Mouse (Mus musculus) c-Kit-positive CD71-positive TER-119-positive erythroid progenitor cells, embryonic 14.5 days (primary cell): Measurements from ENCODE around the gene AI464131.
"Not testable (repeated sequence)": the region's sequence is repeated elsewhere in the genome, so short reads cannot be mapped to it uniquely, and the experiment has no call there.

Experiments
- DNase-seq: peaks from one replicate; pipeline ENCODE4 v3.0.0-alpha.2; 2013; ENCODE audit warnings: low spot score

The AI464131 gene

GRCm38 (mm10) chr4:41470051-41470683, 32.7 kb downstream of the AI464131 start:
- no peak for DNase-seq

GRCm38 (mm10) chr4:41469199-41469598, 33.7 kb downstream of the AI464131 start:
- DNase-seq, result no peak

GRCm38 (mm10) chr4:41468396-41469080, 34.3 kb downstream of the AI464131 start:
- DNase-seq, result peak; percentile 44

- no peak for DNase-seq
These were observed 37.6 kb downstream of the AI464131 start for GRCm38 (mm10) chr4:41465287-41465665.

- peak; percentile 100 for DNase-seq
These were observed 38.3 kb downstream of the AI464131 start, which contains the start of the genes Kif24 and Nudt2 for GRCm38 (mm10) chr4:41464345-41465286. TSS of gene Kif24 (minus strand) at chr4:41464887. TSS of gene Nudt2 (plus strand) at chr4:41465151.

- not testable (repeated sequence) for DNase-seq
These were observed 39.7 kb downstream of the AI464131 start for GRCm38 (mm10) chr4:41463051-41463738.

GRCm38 (mm10) chr4:41460690-41461089, 42.2 kb downstream of the AI464131 start:
- DNase-seq, result no peak

GRCm38 (mm10) chr4:41447595-41447994, 55.3 kb downstream of the AI464131 start:
- DNase-seq, result no peak
